Mouse (Mus musculus): ENCODE results near the gene Prkrip1. TPM values are rescaled to one million over a fixed set of nuclear protein-coding genes. Genes with fewer than 3 reads are reported as not detected.

Prkrip1 gene
- total and polyA plus RNA-seq, 3 experiments = 55.1 to 84.1 TPM; not detected in 1

DNA sequence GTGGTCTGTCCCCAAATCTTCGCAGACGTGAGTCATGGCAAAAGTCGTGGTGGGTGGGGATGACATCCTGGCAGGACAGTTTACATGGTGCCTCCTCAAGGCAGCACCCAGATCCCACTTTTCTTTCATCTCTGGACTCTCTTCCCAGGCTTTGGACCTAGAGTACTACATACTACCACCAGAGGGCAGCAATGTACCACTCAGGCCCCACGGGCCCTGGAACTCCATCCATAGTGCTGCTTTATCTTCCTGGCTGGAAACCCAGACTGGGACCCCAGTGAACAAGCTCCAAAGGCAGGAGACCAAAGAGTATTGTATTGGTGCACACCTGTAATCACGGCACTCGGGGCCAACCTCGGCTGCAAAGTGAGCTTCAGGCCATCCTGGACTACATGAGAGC, 3.1 kb upstream of the Prkrip1 start:
- TF ChIP-seq ZC3H11A (IDR thresholded peaks at IDR 0.05; ENCODE audit: low read depth, low read length) = peak; percentile 91
- peak; percentile 93 for TF ChIP-seq SMC3 (IDR thresholded peaks at IDR 0.05; ENCODE audit: low read depth, low read length)
- TF ChIP-seq MAZ (IDR thresholded peaks at IDR 0.05; ENCODE audit: low read depth, low read length) = 0 out of 2 replicates have a peak, but pooled peaks have one; percentile 15
- peak; percentile 91 to 92 (median 91) for TF ChIP-seq CTCF (IDR thresholded peaks at IDR 0.05 in 2 of 3, conservative IDR thresholded peaks at IDR 0.05 in 1 of 3; ENCODE audit: control insufficient read depth in 1 of 3, insufficient read depth in 1 of 3, low read depth in 2 of 3, low read length in 3 of 3, poor library complexity in 1 of 3, severe bottlenecking in 1 of 3)
- TF ChIP-seq USF1 (IDR thresholded peaks at IDR 0.05; ENCODE audit: low read depth, low read length) = no peak
- no peak for TF ChIP-seq ZNF384 (IDR thresholded peaks at IDR 0.05; ENCODE audit: low read depth, low read length)
- TF ChIP-seq RAD21 (IDR thresholded peaks at IDR 0.05; ENCODE audit: low read depth, low read length) = peak; percentile 89
- H3K27ac ChIP-seq (ENCODE audit: control insufficient read depth, low read depth, low read length) = no peak overlapping the region
- peak; percentile 63 for DNase-seq (ENCODE audit: low read depth, low spot score)
- H3K9ac ChIP-seq (ENCODE audit: control insufficient read depth, low read depth, low read length, poor library complexity, severe bottlenecking) = no peak overlapping the region
- H3K27me3 ChIP-seq (ENCODE audit: control insufficient read depth in 1 of 2, insufficient read depth in 2 of 2, low read length in 2 of 2) = no peaks in the 10 kb centered on the region
- H3K36me3 ChIP-seq (ENCODE audit: control insufficient read depth in 1 of 2, insufficient read depth in 2 of 2, low read length in 2 of 2) = peaks cover 0 to 9% of the 10 kb centered on the region in 2 experiments; a peak in 2 of 4 replicates
- no peak overlapping the region for H3K4me3 ChIP-seq (ENCODE audit: control insufficient read depth in 1 of 2, insufficient read depth in 1 of 2, low read depth in 2 of 2, low read length in 2 of 2)
- H3K79me2 ChIP-seq (ENCODE audit: control insufficient read depth, insufficient read depth, low read length, poor library complexity) = peaks cover 13% of the 10 kb centered on the region
- peaks cover 0 to 7% of the 10 kb centered on the region in 2 experiments; a peak in 3 of 4 replicates for H3K4me1 ChIP-seq (ENCODE audit: control insufficient read depth in 1 of 2, insufficient read depth in 2 of 2, low read length in 2 of 2)
- no peaks in the 10 kb centered on the region for H3K9me3 ChIP-seq (replicated peaks; ENCODE audit: insufficient read depth, low read length)

DNA sequence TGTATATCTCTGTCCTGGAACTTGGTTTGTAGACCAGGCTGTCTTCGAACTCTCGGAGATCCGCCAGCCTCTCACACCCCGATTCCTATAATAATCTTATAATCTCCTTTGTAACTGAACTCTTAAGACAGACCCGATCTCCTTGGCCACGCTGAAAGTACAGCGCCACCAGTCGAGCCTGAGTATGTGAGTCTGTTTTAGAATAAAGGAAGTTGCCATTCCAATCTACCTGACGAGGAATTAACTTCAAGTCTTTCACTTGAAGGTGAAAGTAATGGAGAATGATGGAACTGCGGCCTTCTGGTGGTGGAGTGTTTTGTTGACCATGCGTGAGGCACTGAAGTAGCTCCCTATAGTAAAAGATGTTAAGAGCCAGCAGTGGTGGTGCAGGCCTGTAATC, 763 bp upstream of the Prkrip1 start:
- H3K27ac ChIP-seq (ENCODE audit: control insufficient read depth, low read depth, low read length) = peak overlapping the region; percentile 41; the same call in 1 of the 2 replicates

GRCm38 (mm10) chr5:136191870-136192269, 6.9 kb downstream of the Prkrip1 start:
- DNase-seq (ENCODE audit: low read depth, low spot score) = peak; percentile 23
- H3K9me3 ChIP-seq (replicated peaks; ENCODE audit: insufficient read depth, low read length) = no peaks in the 10 kb centered on the region
- H3K36me3 ChIP-seq (ENCODE audit: control insufficient read depth in 1 of 2, insufficient read depth in 2 of 2, low read length in 2 of 2) = peaks cover 2 to 27% of the 10 kb centered on the region in 2 experiments; a peak in 3 of 4 replicates
- peaks cover 0 to 2% of the 10 kb centered on the region in 2 experiments; a peak in 2 of 4 replicates for H3K4me1 ChIP-seq (ENCODE audit: control insufficient read depth in 1 of 2, insufficient read depth in 2 of 2, low read length in 2 of 2)
- H3K27ac ChIP-seq (ENCODE audit: control insufficient read depth, low read depth, low read length) = no peak overlapping the region
- no peak overlapping the region for H3K9ac ChIP-seq (ENCODE audit: control insufficient read depth, low read depth, low read length, poor library complexity, severe bottlenecking)
- H3K27me3 ChIP-seq (ENCODE audit: control insufficient read depth in 1 of 2, insufficient read depth in 2 of 2, low read length in 2 of 2) = no peaks in the 10 kb centered on the region
- H3K79me2 ChIP-seq (ENCODE audit: control insufficient read depth, insufficient read depth, low read length, poor library complexity) = peaks cover 2% of the 10 kb centered on the region; the same call in 1 of the 2 replicates
- no peak for TF ChIP-seq MXI1 (IDR thresholded peaks at IDR 0.05; ENCODE audit: low read depth, low read length)
- TF ChIP-seq CTCF (IDR thresholded peaks at IDR 0.05 in 2 of 3, conservative IDR thresholded peaks at IDR 0.05 in 1 of 3; ENCODE audit: control insufficient read depth in 1 of 3, insufficient read depth in 1 of 3, low read depth in 2 of 3, low read length in 3 of 3, poor library complexity in 1 of 3, severe bottlenecking in 1 of 3) = peak in 2 of 3 experiments; percentile 41 to 46; a peak in 5 of 6 replicates
- no peak overlapping the region for H3K4me3 ChIP-seq (ENCODE audit: control insufficient read depth in 1 of 2, insufficient read depth in 1 of 2, low read depth in 2 of 2, low read length in 2 of 2)

More for the DNA sequence above, 763 bp upstream of the Prkrip1 start:
- Histone ChIP-seq H3K27me3 (ENCODE audit: control insufficient read depth in 1 of 2, insufficient read depth in 2 of 2, low read length in 2 of 2) (no peaks in the 10 kb centered on the region), H3K9ac (ENCODE audit: control insufficient read depth, low read depth, low read length, poor library complexity, severe bottlenecking) (peak overlapping the region; percentile 74), H3K9me3 (replicated peaks; ENCODE audit: insufficient read depth, low read length) (no peaks in the 10 kb centered on the region), H3K4me1 (ENCODE audit: control insufficient read depth in 1 of 2, insufficient read depth in 2 of 2, low read length in 2 of 2) (peaks cover 0 to 7% of the 10 kb centered on the region in 2 experiments; a peak in 3 of 4 replicates), H3K36me3 (ENCODE audit: control insufficient read depth in 1 of 2, insufficient read depth in 2 of 2, low read length in 2 of 2) (peaks cover 8 to 9% of the 10 kb centered on the region in 2 experiments), H3K4me3 (ENCODE audit: control insufficient read depth in 1 of 2, insufficient read depth in 1 of 2, low read depth in 2 of 2, low read length in 2 of 2) (peak overlapping the region; percentile 74 to 100), H3K79me2 (ENCODE audit: control insufficient read depth, insufficient read depth, low read length, poor library complexity) (peaks cover 14% of the 10 kb centered on the region)
- peak; percentile 74 for DNase-seq (ENCODE audit: low read depth, low spot score)
- TF ChIP-seq CTCF (IDR thresholded peaks at IDR 0.05 in 2 of 3, conservative IDR thresholded peaks at IDR 0.05 in 1 of 3; ENCODE audit: control insufficient read depth in 1 of 3, insufficient read depth in 1 of 3, low read depth in 2 of 3, low read length in 3 of 3, poor library complexity in 1 of 3, severe bottlenecking in 1 of 3) (peak in 2 of 3 experiments; percentile 29 to 55; a peak in 3 of 6 replicates), UBTF (IDR thresholded peaks at IDR 0.05; ENCODE audit: borderline replicate concordance, insufficient read depth, low read depth, low read length) (no peak), EP300 (IDR thresholded peaks at IDR 0.05; ENCODE audit: low read depth in 1 of 2, low read length in 2 of 2) (0 out of 4 replicates have a peak, but pooled peaks of 1 of the 2 experiments have one; percentile 5), USF2 (IDR thresholded peaks at IDR 0.05; ENCODE audit: borderline replicate concordance in 1 of 2, insufficient read depth in 1 of 2, low read depth in 1 of 2, low read length in 2 of 2) (no peak), TAL1 (IDR thresholded peaks at IDR 0.05; ENCODE audit: low read length) (no peak), GATA1 (IDR thresholded peaks at IDR 0.05; ENCODE audit: low read depth, low read length) (no peak), CHD1 (IDR thresholded peaks at IDR 0.05; ENCODE audit: low read depth, low read length) (0 out of 2 replicates have a peak, but pooled peaks have one; percentile 37), MAZ (IDR thresholded peaks at IDR 0.05; ENCODE audit: low read depth, low read length) (no peak), ZNF384 (IDR thresholded peaks at IDR 0.05; ENCODE audit: low read depth, low read length) (peak; percentile 47; the same call in 1 of the 2 replicates), HCFC1 (IDR thresholded peaks at IDR 0.05; ENCODE audit: low read depth, low read length) (0 out of 2 replicates have a peak, but pooled peaks have one; percentile 23), MAX (IDR thresholded peaks at IDR 0.05; ENCODE audit: low read length) (no peak)

All from MEL (cell line).